Mouse (Mus musculus) duodenum, adult 2 months (tissue): ENCODE measurements around the gene Babam2. TPM values are rescaled to one million over a fixed set of nuclear protein-coding genes. Genes with fewer than 3 reads are reported as not detected.

Source experiments
- polyA plus RNA-seq: library from polyadenylated mRNA; depleted of rRNA; stranded (reverse); fragments of >200 nt; gene quantifications from 2 replicates; pipeline ENCODE4 v1.2.3, GENCODE M21; 2012; ENCODE audit warnings: low replicate concordance; rRNA removed

The Babam2 gene
- 18.7 and 19.2 TPM in 2 replicates for polyA plus RNA-seq

DNA sequence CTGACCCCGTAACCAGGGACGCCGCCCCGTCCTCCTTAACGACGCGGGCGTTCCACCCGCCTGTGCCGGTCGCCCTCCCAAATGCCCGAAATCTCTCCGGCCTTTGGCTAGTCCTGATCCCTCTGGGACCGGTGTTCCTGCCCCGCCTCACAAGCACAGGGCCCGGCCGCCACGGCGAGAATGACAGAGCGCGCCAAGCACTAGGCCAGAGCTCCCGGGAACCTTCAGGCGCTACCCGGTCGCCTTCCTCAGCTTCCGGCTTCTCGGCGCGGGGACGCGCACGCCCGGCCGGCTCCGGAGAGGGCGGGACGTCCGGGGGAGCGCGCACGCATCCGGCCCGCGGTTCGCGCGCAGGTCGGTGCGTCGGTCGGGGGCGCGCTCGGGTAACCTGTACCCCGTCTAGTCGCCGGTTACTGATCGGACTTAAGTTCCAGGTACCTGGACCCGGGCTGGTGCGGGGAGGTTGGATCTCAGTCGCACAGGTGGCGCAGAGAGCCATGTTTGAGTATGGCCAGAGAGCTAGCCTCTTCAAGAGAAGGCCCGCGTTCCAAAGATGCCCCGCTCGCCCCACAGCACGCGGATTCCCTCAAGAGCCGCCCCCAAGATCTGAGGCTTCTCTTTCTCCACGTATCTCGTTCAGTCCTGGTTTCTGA lies at the start of gene Babam2:
Babam2 (plus strand) TSS at position 41 of the 653 bp plus-strand sequence.

DNA sequence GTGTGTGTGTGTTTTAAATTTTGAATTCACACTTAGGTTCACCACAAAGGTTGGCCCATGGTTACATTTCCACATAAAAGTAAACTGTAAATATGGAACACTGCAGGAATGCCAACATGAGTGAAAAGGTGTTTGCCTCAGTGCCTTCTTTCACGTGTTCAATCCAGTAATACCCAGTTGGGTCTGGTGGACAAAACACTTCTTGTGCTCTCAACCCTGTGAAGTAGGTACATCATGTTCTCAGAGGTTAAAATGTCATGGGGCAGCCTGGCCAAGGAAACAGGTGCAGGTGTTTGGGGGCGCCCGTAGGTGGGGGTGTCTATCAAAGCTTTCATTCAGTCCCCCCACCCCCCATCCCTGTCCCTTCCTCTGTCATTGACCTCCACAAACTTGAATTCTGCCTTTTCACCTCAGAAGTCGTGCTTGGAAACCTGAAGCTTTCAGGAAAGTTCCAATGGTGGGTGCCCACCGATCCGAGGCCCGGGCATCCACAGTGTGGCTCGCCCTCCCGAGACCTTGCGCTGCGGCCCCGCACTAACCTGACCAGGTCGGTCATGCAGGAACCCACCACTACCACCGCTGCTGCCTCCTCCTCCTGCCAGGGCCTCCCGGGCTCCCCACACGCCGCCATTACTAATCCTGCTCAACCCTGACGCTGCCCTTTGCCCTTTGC lies 377 bp upstream of the Babam2 start, which contains the start of gene Rbks:
Rbks (minus strand) TSS at position 657 of the 673 bp plus-strand sequence.

Other genes with a start within 250 kb of the Babam2 start
- 3.0 and 4.6 TPM in 2 replicates for gene Zfp512, start 245.3 kb upstream of the Babam2 start, polyA plus RNA-seq
- not detected in 2 replicates for gene 4930548H24Rik, start 211.9 kb upstream of the Babam2 start, polyA plus RNA-seq
- 3.9 and 15.5 TPM in 2 replicates for gene Gpn1, start 202.9 kb upstream of the Babam2 start, polyA plus RNA-seq
- 7.0 and 9.3 TPM in 2 replicates for gene Slc4a1ap, start 170.7 kb upstream of the Babam2 start, polyA plus RNA-seq
- 4.6 and 6.4 TPM in 2 replicates for gene Supt7l, start 169.9 kb upstream of the Babam2 start, polyA plus RNA-seq
- gene Mrpl33, start 100.7 kb upstream of the Babam2 start, polyA plus RNA-seq: 3.8 and 4.0 TPM in 2 replicates
- 8.7 and 16.7 TPM in 2 replicates for gene Rbks, start 57 bp upstream of the Babam2 start, polyA plus RNA-seq